In genomic region chr7:31051321-31052021, GRCm38 (mm10) we compare ENCODE assay signal across 8 mouse cellular contexts. TPM values are rescaled to one million over a fixed set of nuclear protein-coding genes. Genes with fewer than 3 reads are reported as not detected.
A peak's percentile ranks its signal among the peaks of the same experiment; 100 is the strongest.
DNase-seq lines count a peak whose midpoint lies in the region; ATAC-seq and TF ChIP-seq lines count a peak whose summit lies in the region.

Fxyd7 (minus strand) TSS chr7:31051467.

- peaks cover 49% of the 10 kb centered on the region for H3K4me1 ChIP-seq in kidney, embryonic 16.5 days (ENCODE audit: insufficient read depth, low read length)
- peaks cover 52% of the 10 kb centered on the region for H3K4me1 ChIP-seq in forebrain, embryonic 12.5 days
- peaks cover 37% of the 10 kb centered on the region for H3K4me1 ChIP-seq in olfactory bulb, adult 2 months (ENCODE audit: control insufficient read depth, insufficient read depth, low read length)

- TF ChIP-seq POLR2A in brain, embryonic 14.5 days (IDR thresholded peaks at IDR 0.05; ENCODE audit: borderline replicate concordance, extremely low read depth, insufficient read depth, insufficient read length, poor library complexity, severe bottlenecking) = no peak
- TF ChIP-seq POLR2A in olfactory bulb, adult 2 months (IDR thresholded peaks at IDR 0.05; ENCODE audit: insufficient read depth, low read depth, low read length) = no peak

- no peak for ATAC-seq in kidney, embryonic 16.5 days (ENCODE audit: low FRiP score, low TSS enrichment)
- 0 out of 2 replicates have a peak, but pooled peaks have one; percentile 14 for ATAC-seq in forebrain, embryonic 12.5 days (ENCODE audit: low FRiP score)

- no peak for DNase-seq in kidney, adult 8-10 months
- DNase-seq in brain, embryonic 14.5 days (ENCODE audit: low read depth) = peak; percentile 35
- DNase-seq in left cerebral cortex, adult 8-10 months (ENCODE audit: low spot score in 2 of 2) = peak in 1 of 2 experiments; percentile 26
- no peak for DNase-seq in embryo, embryonic 11 days
- DNase-seq in T-cell, adult 2 months (ENCODE audit: low spot score) = no peak

- no peak within 1 kb of the TSS for H3K27ac ChIP-seq in kidney, embryonic 16.5 days (ENCODE audit: low read length)
- 0 out of 2 replicates have a peak within 1 kb of the TSS, but pooled peaks have one; percentile 42 for H3K27ac ChIP-seq in forebrain, embryonic 12.5 days
- H3K27ac ChIP-seq in olfactory bulb, adult 2 months (ENCODE audit: insufficient read depth, low read depth, low read length) = no peak within 1 kb of the TSS

- WGBS in kidney, embryonic 16.5 days = 2% methylated on average over 24 of the region's 28 CpGs
- WGBS in forebrain, embryonic 12.5 days = 2% methylated on average over 21 of the region's 28 CpGs
- WGBS in olfactory bulb, adult 2 months = 5% methylated on average over 27 of the region's 28 CpGs

- H3K9ac ChIP-seq in kidney, embryonic 16.5 days (replicated peaks; ENCODE audit: low read length) = peak within 1 kb of the TSS; percentile 51; the same call in 1 of the 2 replicates
- peak within 1 kb of the TSS; percentile 33; the same call in 1 of the 2 replicates for H3K9ac ChIP-seq in forebrain, embryonic 12.5 days

- H3K4me2 ChIP-seq in kidney, embryonic 16.5 days (replicated peaks; ENCODE audit: low read depth, low read length) = peak within 1 kb of the TSS; percentile 51
- H3K4me2 ChIP-seq in forebrain, embryonic 12.5 days = peak within 1 kb of the TSS; percentile 54

- peaks cover 62% of the 10 kb centered on the region for H3K27me3 ChIP-seq in kidney, embryonic 16.5 days (ENCODE audit: insufficient read depth, low read length)
- H3K27me3 ChIP-seq in forebrain, embryonic 12.5 days = peaks cover 74% of the 10 kb centered on the region

- peak within 1 kb of the TSS; percentile 32 for H3K4me3 ChIP-seq in kidney, embryonic 16.5 days (ENCODE audit: low read length)
- H3K4me3 ChIP-seq in forebrain, embryonic 12.5 days (replicated peaks) = peak within 1 kb of the TSS; percentile 31
- H3K4me3 ChIP-seq in olfactory bulb, adult 2 months (ENCODE audit: insufficient read depth, low read depth, low read length) = peak within 1 kb of the TSS; percentile 33

- no peak for TF ChIP-seq CTCF in brain, embryonic 14.5 days (IDR thresholded peaks at IDR 0.05; ENCODE audit: borderline replicate concordance, extremely low read depth, insufficient read depth, insufficient read length)
- no peak for TF ChIP-seq CTCF in olfactory bulb, adult 2 months (IDR thresholded peaks at IDR 0.05; ENCODE audit: insufficient read depth, low read depth, low read length)

- H3K9me3 ChIP-seq in kidney, embryonic 16.5 days (ENCODE audit: low read length) = no peaks in the 10 kb centered on the region
- 0 out of 2 replicates have a peak, but pooled peaks cover 2% of the 10 kb centered on the region for H3K9me3 ChIP-seq in forebrain, embryonic 12.5 days

- H3K36me3 ChIP-seq in kidney, embryonic 16.5 days (ENCODE audit: insufficient read depth, low read length) = no peaks in the 10 kb centered on the region
- H3K36me3 ChIP-seq in forebrain, embryonic 12.5 days (replicated peaks) = no peaks in the 10 kb centered on the region

RNA-seq across cellular contexts. Expression of gene Fxyd7, which starts in this region (rescaled TPM):
- polyA plus RNA-seq in kidney, embryonic 16.5 days (2015; fragmentation: Nextera tagmentation; extraction: Ambion mirVana) = 11.1 and 11.4 TPM in 2 replicates
- polyA plus RNA-seq in brain, embryonic 14.5 days (2012; rRNA removed) = 51.6 and 74.4 TPM in 2 replicates
- 10.5 and 14.3 TPM in 2 replicates for polyA plus RNA-seq in forebrain, embryonic 12.5 days (2016; fragmentation: Nextera tagmentation; extraction: Ambion mirVana)
- total RNA-seq in left cerebral cortex, adult 8-10 months (2022) = 100 to 1,000 TPM; 162 to 173 (median 169) TPM
- polyA plus RNA-seq in olfactory bulb, adult 2 months (2012; ENCODE audit: insufficient read depth, insufficient read length, low replicate concordance, missing spikeins) = not detected in 2 replicates

Comparison
In these comparisons a context has a peak if more than half of its experiments do, and no peak if none do; other contexts are left out.
1. RNA of gene Fxyd7 (polyA plus RNA-seq): 51.6 to 74.4 TPM in brain, embryonic 14.5 days, 10.5 to 14.3 TPM in forebrain, embryonic 12.5 days and 11.1 to 11.4 TPM in kidney, embryonic 16.5 days; not detected in olfactory bulb, adult 2 months; every median in the first group is over 10 times any median in the second.
2. Peak in every context shown above with its lines, with median percentiles within 50 percentile points of each other: H3K4me3 ChIP-seq.